Mouse (Mus musculus) myocyte (in vitro differentiated cells): ENCODE measurements around the gene Osm. TPM values are rescaled to one million over a fixed set of nuclear protein-coding genes. Genes with fewer than 3 reads are reported as not detected.

ENCODE experiments used
- H3K27me3 ChIP-seq: one replicate; pipeline ENCODE4 v1.6.1; 2011; ENCODE audit not compliant: control insufficient read depth, insufficient read depth, insufficient read length
- H3K36me3 ChIP-seq: one replicate; pipeline ENCODE4 v1.6.1; 2011; ENCODE audit not compliant: control insufficient read depth, insufficient read depth
- H3K4me2 ChIP-seq: one replicate; pipeline ENCODE4 v1.6.1; 2011; ENCODE audit warnings: low read depth, control low read depth
- H3K4me3 ChIP-seq: one replicate; pipeline ENCODE4 v1.5.1; 2011; ENCODE audit warnings: mild to moderate bottlenecking, control low read depth, moderate library complexity
- H3K79me2 ChIP-seq: one replicate; pipeline ENCODE4 v1.6.1; 2011; ENCODE audit not compliant: control insufficient read depth, insufficient read depth
- H3ac ChIP-seq: one replicate; pipeline ENCODE4 v1.6.1; 2011; ENCODE audit not compliant: control insufficient read depth, insufficient read length
- CEBPB ChIP-seq: IDR thresholded peaks from 2 replicates; pipeline ENCODE4 v1.6.1; 2011; ENCODE audit warnings: mild to moderate bottlenecking, moderate library complexity; ENCODE audit not compliant: poor library complexity, insufficient read depth, severe bottlenecking
- E2F4 ChIP-seq: IDR thresholded peaks from one replicate; pipeline ENCODE4 v1.6.1; 2011; ENCODE audit warnings: mild to moderate bottlenecking, control low read depth, moderate library complexity; ENCODE audit not compliant: insufficient read depth
- MAX ChIP-seq: IDR thresholded peaks from one replicate; pipeline ENCODE4 v1.6.1; 2011; ENCODE audit warnings: low read depth, mild to moderate bottlenecking, control low read depth
- MYOD1 ChIP-seq, 3 experiments: IDR thresholded peaks; one replicate each; pipeline ENCODE4 v1.6.1; 2011; ENCODE audit warnings: control low read depth in 2 of 3, low read depth in 2 of 3, mild to moderate bottlenecking in 2 of 3, moderate library complexity in 1 of 3; ENCODE audit not compliant: insufficient read length in 2 of 3, control insufficient read depth in 1 of 3
- MYOG ChIP-seq, 3 experiments: IDR thresholded peaks; one replicate each; pipeline ENCODE4 v1.6.1; 2011; ENCODE audit warnings: control low read depth in 2 of 3, low read depth in 2 of 3, mild to moderate bottlenecking in 2 of 3; ENCODE audit not compliant: insufficient read length in 2 of 3, control insufficient read depth in 1 of 3, insufficient read depth in 1 of 3
- POLR2A ChIP-seq: IDR thresholded peaks from one replicate; pipeline ENCODE4 v1.6.1; 2011; ENCODE audit warnings: low read depth, mild to moderate bottlenecking, control low read depth, moderate library complexity; ENCODE audit not compliant: insufficient read length
- POLR2AphosphoS2 ChIP-seq: IDR thresholded peaks from one replicate; pipeline ENCODE4 v1.6.1; 2011; ENCODE audit warnings: low read depth, control low read depth; ENCODE audit not compliant: insufficient read length
- REST ChIP-seq: IDR thresholded peaks from one replicate; pipeline ENCODE4 v1.6.1; 2011; ENCODE audit warnings: mild to moderate bottlenecking, control low read depth, moderate library complexity; ENCODE audit not compliant: insufficient read depth, insufficient read length
- SRF ChIP-seq: IDR thresholded peaks from one replicate; pipeline ENCODE4 v1.6.1; 2011; ENCODE audit warnings: low read depth; ENCODE audit not compliant: control insufficient read depth, insufficient read length
- TCF12 ChIP-seq: IDR thresholded peaks from one replicate; pipeline ENCODE4 v1.6.1; 2011; ENCODE audit warnings: mild to moderate bottlenecking, control low read depth; ENCODE audit not compliant: poor library complexity, insufficient read depth, severe bottlenecking
- TCF3 ChIP-seq: IDR thresholded peaks from one replicate; pipeline ENCODE4 v1.6.1; 2011; ENCODE audit warnings: low read depth, control low read depth; ENCODE audit not compliant: insufficient read length
- USF1 ChIP-seq: IDR thresholded peaks from one replicate; pipeline ENCODE4 v1.6.1; 2011; ENCODE audit warnings: low read depth, mild to moderate bottlenecking, control low read depth, moderate library complexity
- polyA plus RNA-seq: library from polyadenylated mRNA; unstranded; fragments of >200 nt; fragmentation: generic; extraction: Trizol; gene quantifications from one replicate; pipeline ENCODE4 v1.2.1, GENCODE M21; 2012; ENCODE audit warnings: missing spikeins

Osm gene
- polyA plus RNA-seq, 1 experiment = not detected

DNA sequence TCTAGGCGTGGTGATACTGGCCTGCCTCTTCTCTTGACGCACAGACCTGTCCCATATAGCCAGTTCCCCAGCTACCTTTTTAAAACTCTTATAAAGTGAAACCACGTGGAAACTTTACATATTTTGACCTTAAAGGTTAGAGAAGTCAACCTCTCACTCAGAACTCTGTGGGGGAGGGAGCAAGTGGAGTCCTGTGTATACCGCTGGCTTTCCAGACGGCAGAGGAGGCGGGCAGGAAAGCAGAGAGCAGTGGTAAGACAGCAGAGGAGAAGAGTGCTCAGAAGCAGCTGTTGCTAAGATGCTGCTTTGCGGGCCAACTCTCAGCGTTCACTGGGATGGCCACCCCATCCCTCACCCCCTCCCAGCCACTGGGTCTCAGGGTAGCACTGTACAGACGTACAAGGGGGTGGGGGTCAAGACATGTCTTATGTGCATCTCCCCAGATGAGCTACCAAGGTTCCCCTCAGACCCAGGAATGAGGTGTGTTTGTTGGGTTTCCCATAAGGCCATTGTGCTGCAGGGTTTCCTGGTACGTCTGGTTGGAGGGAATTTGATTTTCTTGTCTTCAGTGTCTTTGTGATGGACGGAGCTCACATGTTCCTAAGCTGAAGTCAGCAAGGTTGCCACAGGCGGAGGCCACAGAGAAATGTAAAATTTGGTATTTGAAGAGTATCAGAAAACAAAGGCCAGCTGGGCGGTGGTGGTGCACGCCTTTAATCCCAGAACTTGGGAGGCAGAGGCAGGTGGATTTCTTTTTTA is 11.2 kb downstream of the Osm start:
- no peak overlapping the region for H3ac ChIP-seq
- H3K79me2 ChIP-seq = no peaks in the 10 kb centered on the region
- TF ChIP-seq MYOD1 (IDR thresholded peaks at IDR 0.05; ENCODE audit: control insufficient read depth in 1 of 3, insufficient read length in 2 of 3, low read depth in 2 of 3) (no peak), TCF3 (no peak), REST (no peak), MYOG (IDR thresholded peaks at IDR 0.05; ENCODE audit: control insufficient read depth in 1 of 3, insufficient read depth in 1 of 3, insufficient read length in 2 of 3, low read depth in 2 of 3) (no peak)
- H3K4me3 ChIP-seq = no peak overlapping the region
- no peak overlapping the region for H3K4me2 ChIP-seq
- H3K36me3 ChIP-seq = no peaks in the 10 kb centered on the region
- H3K27me3 ChIP-seq = no peaks in the 10 kb centered on the region

DNA sequence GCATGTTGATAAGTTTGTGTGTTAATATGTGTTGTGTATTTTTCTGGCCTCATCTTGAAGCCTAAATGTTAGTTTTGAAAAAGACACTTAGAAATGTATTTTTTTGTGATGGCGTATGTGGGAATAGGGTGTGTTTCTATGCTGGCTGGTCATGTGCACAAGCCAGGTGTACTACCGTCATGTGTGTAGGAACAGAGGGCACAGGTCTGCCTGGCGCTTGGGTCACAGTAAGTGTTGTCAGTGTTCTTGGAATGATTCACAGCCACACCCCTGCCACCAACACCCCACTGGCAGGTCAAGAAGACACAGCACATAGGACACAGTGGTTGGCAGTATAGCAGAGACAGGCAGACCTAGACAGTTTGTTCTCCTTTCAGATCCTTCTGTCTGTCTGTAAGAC is 12.9 kb downstream of the Osm start:
- Histone ChIP-seq H3ac (no peak overlapping the region), H3K4me3 (no peak overlapping the region), H3K36me3 (no peaks in the 10 kb centered on the region), H3K27me3 (no peaks in the 10 kb centered on the region), H3K79me2 (no peaks in the 10 kb centered on the region), H3K4me2 (no peak overlapping the region)
- TF ChIP-seq SRF (no peak), TCF3 (no peak)

DNA sequence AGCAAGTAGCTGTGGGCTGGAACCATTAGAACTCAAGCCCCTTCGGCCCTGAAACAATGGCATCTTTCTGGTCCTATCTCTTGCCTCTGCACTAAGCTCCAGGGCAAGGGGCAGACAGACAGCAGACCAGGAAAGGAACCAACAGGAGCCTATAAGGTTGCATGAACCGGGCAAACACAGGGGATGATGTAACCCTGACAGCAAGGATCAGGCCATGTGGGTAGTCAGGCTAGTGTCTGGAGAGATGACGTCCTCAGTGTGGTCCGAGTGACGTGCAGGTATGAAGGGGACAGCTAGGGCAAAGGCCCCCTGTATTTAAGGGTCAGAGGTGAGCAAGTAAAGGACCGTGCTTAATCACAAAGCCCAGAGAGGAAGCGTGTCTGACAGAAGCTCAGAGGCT is 14.1 kb downstream of the Osm start:
- Histone ChIP-seq H3K4me2 (no peak overlapping the region), H3K27me3 (no peaks in the 10 kb centered on the region), H3K79me2 (no peaks in the 10 kb centered on the region), H3ac (no peak overlapping the region), H3K36me3 (no peaks in the 10 kb centered on the region), H3K4me3 (no peak overlapping the region)
- TF ChIP-seq POLR2AphosphoS2 (no peak), POLR2A (no peak), MAX (no peak), TCF12 (no peak), CEBPB (no peak), SRF (no peak), TCF3 (no peak), E2F4 (no peak), MYOG (IDR thresholded peaks at IDR 0.05; ENCODE audit: control insufficient read depth in 1 of 3, insufficient read depth in 1 of 3, insufficient read length in 2 of 3, low read depth in 2 of 3) (no peak), REST (no peak), MYOD1 (IDR thresholded peaks at IDR 0.05; ENCODE audit: control insufficient read depth in 1 of 3, insufficient read length in 2 of 3, low read depth in 2 of 3) (no peak), USF1 (no peak)

DNA sequence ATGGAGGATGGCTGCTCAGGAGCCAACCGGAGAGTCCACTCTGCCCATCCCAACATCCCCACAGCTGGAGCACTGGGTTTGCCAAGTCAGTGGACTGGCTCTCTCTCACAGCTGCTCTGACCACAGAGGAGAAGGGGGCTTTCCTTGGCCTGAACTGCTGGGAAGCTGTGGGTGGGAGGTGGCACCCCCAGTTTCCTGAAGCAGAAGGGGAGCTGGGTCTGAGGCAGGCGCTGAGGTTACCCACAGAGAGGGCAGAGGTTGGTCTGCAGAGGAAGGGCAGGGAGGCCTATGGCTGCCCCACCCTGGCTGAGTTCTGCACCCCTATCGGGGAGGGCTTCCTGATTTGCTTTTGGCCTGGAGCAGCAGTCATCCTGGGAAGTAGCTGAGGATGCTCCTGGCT is 15.2 kb downstream of the Osm start:
- Histone ChIP-seq H3K4me2 (no peak overlapping the region), H3K27me3 (no peaks in the 10 kb centered on the region), H3K4me3 (no peak overlapping the region), H3K36me3 (no peaks in the 10 kb centered on the region), H3ac (no peak overlapping the region), H3K79me2 (no peaks in the 10 kb centered on the region)
- TF ChIP-seq MYOG (IDR thresholded peaks at IDR 0.05; ENCODE audit: control insufficient read depth in 1 of 3, insufficient read depth in 1 of 3, insufficient read length in 2 of 3, low read depth in 2 of 3) (peak in 1 of 3 experiments; percentile 10), REST (no peak), SRF (no peak), USF1 (no peak), POLR2A (no peak), TCF3 (no peak), TCF12 (no peak), POLR2AphosphoS2 (no peak), CEBPB (no peak), E2F4 (no peak), MYOD1 (IDR thresholded peaks at IDR 0.05; ENCODE audit: control insufficient read depth in 1 of 3, insufficient read length in 2 of 3, low read depth in 2 of 3) (peak in 1 of 3 experiments; percentile 25)

DNA sequence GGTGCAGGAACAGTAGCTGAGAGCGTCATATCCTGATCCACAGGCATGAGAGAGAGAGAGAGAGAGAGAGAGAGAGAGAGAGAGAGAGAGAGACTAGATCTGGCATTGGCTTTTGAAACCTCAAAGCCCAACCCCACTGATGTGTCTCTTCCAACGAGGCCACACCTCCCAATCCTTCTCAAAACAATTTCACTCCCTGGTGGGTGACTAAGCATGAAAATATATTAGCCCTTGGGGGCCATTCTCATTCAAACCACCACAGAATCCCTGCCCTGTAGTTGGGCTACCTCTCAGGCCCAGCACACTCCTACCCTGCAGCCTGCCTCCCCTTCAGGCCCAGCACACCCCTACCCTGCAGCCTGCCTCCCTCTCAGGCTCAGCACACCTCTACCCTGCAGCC is 16.7 kb downstream of the Osm start:
- Histone ChIP-seq H3K79me2 (no peaks in the 10 kb centered on the region), H3ac (no peak overlapping the region), H3K27me3 (no peaks in the 10 kb centered on the region), H3K4me3 (no peak overlapping the region), H3K4me2 (no peak overlapping the region), H3K36me3 (no peaks in the 10 kb centered on the region)
- TF ChIP-seq MYOG (IDR thresholded peaks at IDR 0.05; ENCODE audit: control insufficient read depth in 1 of 3, insufficient read depth in 1 of 3, insufficient read length in 2 of 3, low read depth in 2 of 3) (no peak), MYOD1 (IDR thresholded peaks at IDR 0.05; ENCODE audit: control insufficient read depth in 1 of 3, insufficient read length in 2 of 3, low read depth in 2 of 3) (no peak), MAX (no peak), TCF3 (no peak), USF1 (no peak), POLR2A (no peak), TCF12 (no peak), E2F4 (no peak), CEBPB (no peak), REST (no peak), SRF (no peak), POLR2AphosphoS2 (no peak)
